Mouse (Mus musculus) ES-E14 (cell line): Measurements from ENCODE around the gene Aco2.

Experiments
- CHD2 ChIP-seq: IDR thresholded peaks from 2 replicates; pipeline ENCODE4 v1.6.1; 2014; ENCODE audit warnings: mild to moderate bottlenecking, low read depth, low read length, inconsistent platforms
- HCFC1 ChIP-seq: IDR thresholded peaks from 2 replicates; pipeline ENCODE4 v1.6.1; 2012; ENCODE audit warnings: low read length, inconsistent platforms, borderline replicate concordance; ENCODE audit not compliant: insufficient read depth
- MAFK ChIP-seq: IDR thresholded peaks from 2 replicates; pipeline ENCODE4 v1.6.1; 2014; ENCODE audit warnings: mild to moderate bottlenecking, low read depth, low read length, inconsistent platforms; ENCODE audit not compliant: insufficient read depth
- ZNF384 ChIP-seq: IDR thresholded peaks from 2 replicates; pipeline ENCODE4 v1.6.1; 2012; ENCODE audit warnings: low read depth, low read length, inconsistent platforms

GRCm38 (mm10) chr15:81952310-81952709 lies 80.2 kb downstream of the Aco2 start:
- TF ChIP-seq ZNF384 = no peak
- TF ChIP-seq MAFK = no peak
- no peak for TF ChIP-seq CHD2
- no peak for TF ChIP-seq HCFC1
